Mouse (Mus musculus): ENCODE measurements around the gene Secisbp2l. TPM values are rescaled to one million over a fixed set of nuclear protein-coding genes. Genes with fewer than 3 reads are reported as not detected.

Gene Secisbp2l
- polyA plus RNA-seq, 1 experiment from 2014 or later, result 5.7 TPM

GRCm38 (mm10) chr2:125789265-125789664 lies 6.6 kb upstream of the Secisbp2l start:
- Histone ChIP-seq H3K9ac (replicated peaks) (no peak overlapping the region), H3K4me2 (ENCODE audit: low read depth, low read length) (no peak overlapping the region), H3K9me3 (ENCODE audit: low read length) (no peaks in the 10 kb centered on the region), H3K27ac (ENCODE audit: low read depth) (no peak overlapping the region), H3K36me3 (replicated peaks; ENCODE audit: insufficient read depth, low read length) (no peaks in the 10 kb centered on the region), H3K4me1 (ENCODE audit: insufficient read depth) (peaks cover 8% of the 10 kb centered on the region), H3K27me3 (ENCODE audit: insufficient read depth, low read length) (no peaks in the 10 kb centered on the region), H3K4me3 (ENCODE audit: low read depth, low read length) (no peak overlapping the region)
- WGBS (ENCODE audit: insufficient replicate concordance), result 80% methylated on average over 5 of the region's 5 CpGs
- ATAC-seq (no peak), DNase-seq (no peak)
- TF ChIP-seq EP300 (IDR thresholded peaks at IDR 0.05; ENCODE audit: low read depth) (no peak), CTCF (IDR thresholded peaks at IDR 0.05; ENCODE audit: low read depth) (no peak)

- WGBS (ENCODE audit: insufficient replicate concordance), result 60% methylated on average over 3 of the region's 3 CpGs
- no peak overlapping the region for H3K9ac ChIP-seq (replicated peaks)
- no peak for DNase-seq
- no peaks in the 10 kb centered on the region for H3K9me3 ChIP-seq (ENCODE audit: low read length)
- no peak overlapping the region for H3K27ac ChIP-seq (ENCODE audit: low read depth)
- H3K4me1 ChIP-seq (ENCODE audit: insufficient read depth), result peaks cover 8% of the 10 kb centered on the region
- H3K4me3 ChIP-seq (ENCODE audit: low read depth, low read length), result no peak overlapping the region
- no peaks in the 10 kb centered on the region for H3K36me3 ChIP-seq (replicated peaks; ENCODE audit: insufficient read depth, low read length)
- ATAC-seq, result no peak
- no peaks in the 10 kb centered on the region for H3K27me3 ChIP-seq (ENCODE audit: insufficient read depth, low read length)
- H3K4me2 ChIP-seq (ENCODE audit: low read depth, low read length), result no peak overlapping the region
- TF ChIP-seq EP300 (IDR thresholded peaks at IDR 0.05; ENCODE audit: low read depth), result no peak
- TF ChIP-seq CTCF (IDR thresholded peaks at IDR 0.05; ENCODE audit: low read depth), result no peak
Observed at GRCm38 (mm10) chr2:125788785-125789184, 6.1 kb upstream of the Secisbp2l start.

- Histone ChIP-seq H3K9me3 (ENCODE audit: low read length) (no peaks in the 10 kb centered on the region), H3K4me1 (ENCODE audit: insufficient read depth) (peaks cover 8% of the 10 kb centered on the region), H3K36me3 (replicated peaks; ENCODE audit: insufficient read depth, low read length) (no peaks in the 10 kb centered on the region), H3K27me3 (ENCODE audit: insufficient read depth, low read length) (no peaks in the 10 kb centered on the region), H3K4me3 (ENCODE audit: low read depth, low read length) (no peak overlapping the region), H3K4me2 (ENCODE audit: low read depth, low read length) (no peak overlapping the region), H3K9ac (replicated peaks) (no peak overlapping the region), H3K27ac (ENCODE audit: low read depth) (no peak overlapping the region)
- TF ChIP-seq EP300 (IDR thresholded peaks at IDR 0.05; ENCODE audit: low read depth), result no peak
- TF ChIP-seq CTCF (IDR thresholded peaks at IDR 0.05; ENCODE audit: low read depth), result no peak
- ATAC-seq (no peak), DNase-seq (no peak)
Observed at GRCm38 (mm10) chr2:125788351-125788750, 5.7 kb upstream of the Secisbp2l start.

- no peak overlapping the region for H3K4me2 ChIP-seq (ENCODE audit: low read depth, low read length)
- no peaks in the 10 kb centered on the region for H3K27me3 ChIP-seq (ENCODE audit: insufficient read depth, low read length)
- WGBS (ENCODE audit: insufficient replicate concordance), result 76% methylated on average over 4 of the region's 4 CpGs
- DNase-seq (no peak), ATAC-seq (no peak)
- H3K27ac ChIP-seq (ENCODE audit: low read depth), result no peak overlapping the region
- H3K4me1 ChIP-seq (ENCODE audit: insufficient read depth), result peaks cover 17% of the 10 kb centered on the region
- H3K36me3 ChIP-seq (replicated peaks; ENCODE audit: insufficient read depth, low read length), result no peaks in the 10 kb centered on the region
- H3K4me3 ChIP-seq (ENCODE audit: low read depth, low read length), result no peak overlapping the region
- H3K9ac ChIP-seq (replicated peaks), result no peak overlapping the region
- TF ChIP-seq CTCF (IDR thresholded peaks at IDR 0.05; ENCODE audit: low read depth) (no peak), EP300 (IDR thresholded peaks at IDR 0.05; ENCODE audit: low read depth) (no peak)
- H3K9me3 ChIP-seq (ENCODE audit: low read length), result no peaks in the 10 kb centered on the region
Observed at GRCm38 (mm10) chr2:125785021-125785420, 2.4 kb upstream of the Secisbp2l start.

- no peak for ATAC-seq
- no peaks in the 10 kb centered on the region for H3K27me3 ChIP-seq (ENCODE audit: insufficient read depth, low read length)
- 75% methylated on average over 4 of the region's 4 CpGs for WGBS (ENCODE audit: insufficient replicate concordance)
Observed at GRCm38 (mm10) chr2:125784392-125784791, 1.7 kb upstream of the Secisbp2l start.

DNA sequence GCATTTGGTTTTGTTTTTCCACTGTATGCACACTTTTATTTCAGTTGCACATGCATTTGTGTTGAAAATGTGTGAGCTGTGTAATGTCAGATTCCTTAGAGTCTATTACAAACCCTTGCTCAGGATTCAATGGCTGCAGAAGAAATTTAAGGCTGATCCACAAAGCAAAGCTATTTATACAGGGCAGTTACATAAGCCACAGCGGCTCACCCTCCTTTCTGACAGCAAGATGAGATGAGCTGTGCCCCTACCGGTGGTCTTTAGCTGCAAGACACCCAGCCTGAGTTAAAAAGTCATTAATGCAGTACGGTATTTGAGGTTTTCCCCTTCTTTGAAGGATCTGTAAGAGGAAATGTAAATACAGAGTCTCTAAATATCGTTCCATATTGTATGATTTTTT lies 1.2 kb upstream of the Secisbp2l start:
- ATAC-seq, result no peak

More at GRCm38 (mm10) chr2:125784392-125784791, 1.7 kb upstream of the Secisbp2l start:
- Histone ChIP-seq H3K36me3 (replicated peaks; ENCODE audit: insufficient read depth, low read length) (no peaks in the 10 kb centered on the region), H3K27ac (ENCODE audit: low read depth) (no peak overlapping the region), H3K4me3 (ENCODE audit: low read depth, low read length) (no peak overlapping the region), H3K9me3 (ENCODE audit: low read length) (no peaks in the 10 kb centered on the region), H3K4me2 (ENCODE audit: low read depth, low read length) (no peak overlapping the region), H3K4me1 (ENCODE audit: insufficient read depth) (peaks cover 17% of the 10 kb centered on the region), H3K9ac (replicated peaks) (no peak overlapping the region)
- TF ChIP-seq CTCF (IDR thresholded peaks at IDR 0.05; ENCODE audit: low read depth) (no peak), EP300 (IDR thresholded peaks at IDR 0.05; ENCODE audit: low read depth) (no peak)
- no peak for DNase-seq

More for the DNA sequence above, 1.2 kb upstream of the Secisbp2l start:
- H3K27ac ChIP-seq (ENCODE audit: low read depth), result no peak overlapping the region
- WGBS (ENCODE audit: insufficient replicate concordance), result 52% methylated on average over 4 of the region's 4 CpGs
- peaks cover 17% of the 10 kb centered on the region for H3K4me1 ChIP-seq (ENCODE audit: insufficient read depth)
- TF ChIP-seq EP300 (IDR thresholded peaks at IDR 0.05; ENCODE audit: low read depth) (no peak), CTCF (IDR thresholded peaks at IDR 0.05; ENCODE audit: low read depth) (no peak)
- no peak overlapping the region for H3K4me3 ChIP-seq (ENCODE audit: low read depth, low read length)
- H3K9ac ChIP-seq (replicated peaks), result no peak overlapping the region
- no peaks in the 10 kb centered on the region for H3K9me3 ChIP-seq (ENCODE audit: low read length)
- H3K27me3 ChIP-seq (ENCODE audit: insufficient read depth, low read length), result no peaks in the 10 kb centered on the region
- no peaks in the 10 kb centered on the region for H3K36me3 ChIP-seq (replicated peaks; ENCODE audit: insufficient read depth, low read length)
- DNase-seq, result no peak
- H3K4me2 ChIP-seq (ENCODE audit: low read depth, low read length), result no peak overlapping the region
